Comparison of ENCODE assay signal across 7 mouse cellular contexts in genomic region chr7:110123844-110124555, GRCm38 (mm10). TPM values are rescaled to one million over a fixed set of nuclear protein-coding genes. Genes with fewer than 3 reads are reported as not detected.
DNase-seq lines count a peak whose midpoint lies in the region; TF ChIP-seq lines count a peak whose summit lies in the region.

No protein-coding gene starts in this region.

- TF ChIP-seq CTCF in CH12.LX (conservative IDR thresholded peaks at IDR 0.05 in 1 of 2, IDR thresholded peaks at IDR 0.05 in 1 of 2; ENCODE audit: low read depth in 2 of 2, low read length in 2 of 2): no peak

- no peaks in the 10 kb centered on the region for H3K27me3 ChIP-seq in CH12.LX (replicated peaks)
- H3K27me3 ChIP-seq in midbrain, embryonic 10.5 days (ENCODE audit: low read depth, poor library complexity, severe bottlenecking): no peaks in the 10 kb centered on the region

- WGBS in midbrain, embryonic 10.5 days: 65% methylated on average over 12 of the region's 12 CpGs

- peak overlapping the region; percentile 72 for H3K9ac ChIP-seq in CH12.LX (ENCODE audit: insufficient read depth, low read depth)

- in situ Hi-C loops in CH12.LX (cut with MboI; ENCODE audit: low pct_ligation_motif_present, low pct_unique_long_range_greater_than_20kb, low sequenced_read_pairs): no loop called here

- peaks cover 0 to 36% of the 10 kb centered on the region in 2 experiments; a peak in 2 of 4 replicates for H3K4me1 ChIP-seq in CH12.LX (ENCODE audit: control insufficient read depth in 1 of 2, insufficient read depth in 2 of 2)
- H3K4me1 ChIP-seq in midbrain, embryonic 10.5 days: peaks cover 32% of the 10 kb centered on the region

- DNase-seq in CH12.LX (ENCODE audit: extremely low read depth) (peak; percentile 51), NIH3T3 (ENCODE audit: low read depth) (peak; percentile 22)
- DNase-seq in heart, adult 9 months (ENCODE audit: low spot score in 2 of 2): peak; percentile 27 to 36
- DNase-seq in kidney, postnatal 36 days: peak; percentile 53 to 59
- DNase-seq in midbrain, embryonic 10.5 days (ENCODE audit: low spot score): no peak
- DNase-seq in left cerebral cortex, postnatal 4 days: no peak
- DNase-seq in embryo, embryonic 9.5 days (ENCODE audit: extremely low spot score): no peak

- peaks cover 57% of the 10 kb centered on the region for H3K79me2 ChIP-seq in CH12.LX (replicated peaks; ENCODE audit: control insufficient read depth, extremely low read depth, insufficient read depth, poor library complexity, severe bottlenecking)

- H3K4me2 ChIP-seq in CH12.LX (ENCODE audit: insufficient read depth, low read depth, poor library complexity, severe bottlenecking): peak overlapping the region; percentile 97

- intact Hi-C loops in left cerebral cortex, postnatal 4 days (cut with DNase I): no loop called here

- no peaks in the 10 kb centered on the region for H3K9me3 ChIP-seq in CH12.LX (replicated peaks; ENCODE audit: low read length)
- no peaks in the 10 kb centered on the region for H3K9me3 ChIP-seq in midbrain, embryonic 10.5 days (replicated peaks)

- H3K36me3 ChIP-seq in CH12.LX (replicated peaks in 1 of 2; ENCODE audit: control insufficient read depth in 1 of 2, insufficient read depth in 1 of 2, low read length in 1 of 2): peaks cover 14 to 24% of the 10 kb centered on the region in 2 experiments
- peaks cover 45% of the 10 kb centered on the region for H3K36me3 ChIP-seq in midbrain, embryonic 10.5 days

- no peak for TF ChIP-seq RAD21 in CH12.LX (IDR thresholded peaks at IDR 0.05; ENCODE audit: low read depth, low read length)

- H3K4me3 ChIP-seq in CH12.LX (replicated peaks in 1 of 3; ENCODE audit: low read depth in 2 of 3, low read length in 2 of 3, poor library complexity in 1 of 3): peak overlapping the region; percentile 89 to 97 (median 96)
- peak overlapping the region; percentile 99 for H3K4me3 ChIP-seq in midbrain, embryonic 10.5 days

- TF ChIP-seq EP300 in CH12.LX (IDR thresholded peaks at IDR 0.05; ENCODE audit: low read length): peak; percentile 29; the same call in 1 of the 2 replicates

- dilution Hi-C loops in CH12.LX (cut with MboI; ENCODE audit: extremely low pct_ligation_motif_present, extremely low pct_unique_long_range_greater_than_20kb, low sequenced_read_pairs): no loop called here

- no peak for TF ChIP-seq POLR2A in CH12.LX (IDR thresholded peaks at IDR 0.05; ENCODE audit: low read depth, low read length)

- no peak overlapping the region; the same call in 1 of the 2 replicates for H3K27ac ChIP-seq in CH12.LX (ENCODE audit: insufficient read depth, low read depth)
- no peak overlapping the region for H3K27ac ChIP-seq in midbrain, embryonic 10.5 days (replicated peaks)

TF ChIP-seq in CH12.LX, 34 proteins besides CTCF, POLR2A, EP300 and RAD21:
- TF ChIP-seq MEF2A (IDR thresholded peaks at IDR 0.05; ENCODE audit: borderline replicate concordance, low read depth, low read length) (peak; percentile 42; the same call in 1 of the 2 replicates), HCFC1 (IDR thresholded peaks at IDR 0.05; ENCODE audit: low read depth, low read length) (0 out of 2 replicates have a peak, but pooled peaks have one; percentile 20), ZNF384 (IDR thresholded peaks at IDR 0.05; ENCODE audit: low read depth, low read length) (peak; percentile 77), MYC (IDR thresholded peaks at IDR 0.05; ENCODE audit: low read depth, low read length) (no peak), IRF4 (IDR thresholded peaks at IDR 0.05; ENCODE audit: low read depth, low read length) (0 out of 2 replicates have a peak, but pooled peaks have one; percentile 20), TCF12 (IDR thresholded peaks at IDR 0.05; ENCODE audit: low read depth, low read length) (0 out of 2 replicates have a peak, but pooled peaks have one; percentile 15), E2F4 (IDR thresholded peaks at IDR 0.05; ENCODE audit: insufficient replicate concordance, low read depth, low read length) (no peak), SIN3A (IDR thresholded peaks at IDR 0.05; ENCODE audit: low read length) (peak; percentile 60; the same call in 1 of the 2 replicates), POLR2AphosphoS2 (IDR thresholded peaks at IDR 0.05; ENCODE audit: low read depth, low read length) (no peak), ELF1 (IDR thresholded peaks at IDR 0.05; ENCODE audit: low read depth, low read length) (no peak)
TF ChIP-seq in CH12.LX: peak in this region for 6.

RNA-seq across cellular contexts. Expression of gene Wee1, which starts 2.2 kb away (rescaled TPM):
- total RNA-seq in CH12.LX (2012; rRNA removed) (10.1 and 12.3 TPM in 2 replicates), CH12.LX (2014; rRNA removed) (12.2 and 14.2 TPM in 2 replicates)
- 26.9 and 30.3 TPM in 2 replicates for polyA plus RNA-seq in CH12.LX (2012; ENCODE audit: insufficient read length, low read depth)
- polyA plus RNA-seq in midbrain, embryonic 10.5 days (2016; fragmentation: Nextera tagmentation; extraction: Ambion mirVana): 28.7 and 28.9 TPM in 2 replicates
- total RNA-seq in left cerebral cortex, postnatal 4 days (2021): 1 to 10 TPM; 4.5 to 4.8 TPM

Comparison
In these comparisons a context has a peak if more than half of its experiments do, and no peak if none do; other contexts are left out.
1. DNase-seq: peak in CH12.LX (single experiment), NIH3T3 (single experiment), heart, adult 9 months (2 of 2) and kidney, postnatal 36 days (2 of 2); none in midbrain, embryonic 10.5 days (single experiment), left cerebral cortex, postnatal 4 days (single experiment) and embryo, embryonic 9.5 days (single experiment).